Mouse (Mus musculus) urinary bladder, adult 2 months (tissue): ENCODE measurements around the gene Tigd2. TPM values are rescaled to one million over a fixed set of nuclear protein-coding genes. Genes with fewer than 3 reads are reported as not detected.

Experiments
- DNase-seq: peaks from one replicate; pipeline ENCODE4 v3.0.0; 2022; ENCODE audit warnings: low spot score
- polyA plus RNA-seq: library from polyadenylated mRNA; depleted of rRNA; stranded (reverse); fragments of >200 nt; gene quantifications from 2 replicates; pipeline ENCODE4 v1.2.3, GENCODE M21; 2012; rRNA removed

The Tigd2 gene
- polyA plus RNA-seq, 1 experiment: 4.7 TPM

DNA sequence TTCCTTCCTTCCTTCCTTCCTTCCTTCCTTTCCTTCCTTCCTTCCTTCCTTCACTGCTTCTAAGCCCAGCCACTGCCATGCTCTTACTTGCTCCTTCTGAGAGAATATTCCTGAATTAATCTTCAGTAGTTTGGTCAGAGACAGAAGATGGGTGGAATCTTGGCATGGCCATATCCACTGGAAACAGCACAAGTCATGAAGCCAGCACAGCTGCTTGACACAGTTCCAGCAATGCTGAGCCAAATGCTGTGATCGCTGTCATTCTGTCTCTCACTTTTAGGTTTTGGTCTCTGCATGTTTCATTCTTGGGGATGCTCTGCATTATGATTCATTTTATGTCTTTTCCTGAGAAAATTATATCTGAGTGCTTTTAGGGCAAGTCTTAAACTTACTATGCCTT is 47.2 kb downstream of the Tigd2 start:
- DNase-seq: no peak

Other genes with a start within 250 kb of the Tigd2 start
- gene Fam13a, start 184.3 kb upstream of the Tigd2 start, polyA plus RNA-seq: 3.6 and 4.7 TPM in 2 replicates
- gene Gprin3, start 217.4 kb downstream of the Tigd2 start, polyA plus RNA-seq: 0.22 and 0.28 TPM in 2 replicates